Mouse (Mus musculus): ENCODE measurements around the gene Crlf3. TPM values are rescaled to one million over a fixed set of nuclear protein-coding genes. Genes with fewer than 3 reads are reported as not detected.

The Crlf3 gene
- total RNA-seq, 2 experiments from 2014 or later, result 7.4 to 10.8 TPM

Other genes starting within 250 kb of the Crlf3 start
- 10 to 100 TPM; 30.8 to 35.4 TPM for gene Utp6, start 118.6 kb downstream of the Crlf3 start, total RNA-seq (2021)
- 10 to 100 TPM; 16.7 to 17.7 TPM for gene Suz12, start 87.9 kb downstream of the Crlf3 start, total RNA-seq (2021)
- 1 to 10 TPM; 1.3 to 1.7 TPM for gene Atad5, start 8.4 kb upstream of the Crlf3 start, total RNA-seq (2021)
- gene Tefm, start 61.2 kb upstream of the Crlf3 start, total RNA-seq (2021), result 10 to 100 TPM; 20.4 to 20.7 TPM
- 10 to 100 TPM in 1 of 2 experiments, 1 to 10 TPM in 1; 7.4 to 10.7 TPM for gene Adap2, start 73.1 kb upstream of the Crlf3 start, total RNA-seq (2021)
- gene Rnf135, start 102.9 kb upstream of the Crlf3 start, total RNA-seq (2021), result 1 to 10 TPM; 3.6 to 3.7 TPM
- gene Rhot1, start 128.0 kb upstream of the Crlf3 start, total RNA-seq (2021), result 10 to 100 TPM; 38.6 to 38.9 TPM
- gene Rhbdl3, start 219.9 kb upstream of the Crlf3 start, total RNA-seq (2021), result 10 to 100 TPM; 10.6 to 11.4 TPM